Mouse (Mus musculus) c-Kit-negative CD71-positive TER-119-positive erythroid progenitor cells, embryonic 14.5 days (primary cell): ENCODE measurements around the gene Vps13a.
"Not testable (repeated sequence)": the region's sequence is repeated elsewhere in the genome, so short reads cannot be mapped to it uniquely, and the experiment has no call there.

Experiments
- DNase-seq: peaks from one replicate; pipeline ENCODE4 v3.0.0-alpha.2; 2013; ENCODE audit warnings: low read depth, low spot score

Vps13a gene

GRCm38 (mm10) chr19:16767407-16767806 lies 13.3 kb downstream of the Vps13a start:
- no peak for DNase-seq

GRCm38 (mm10) chr19:16757439-16757838 lies 23.3 kb downstream of the Vps13a start:
- not testable (repeated sequence) for DNase-seq

DNA sequence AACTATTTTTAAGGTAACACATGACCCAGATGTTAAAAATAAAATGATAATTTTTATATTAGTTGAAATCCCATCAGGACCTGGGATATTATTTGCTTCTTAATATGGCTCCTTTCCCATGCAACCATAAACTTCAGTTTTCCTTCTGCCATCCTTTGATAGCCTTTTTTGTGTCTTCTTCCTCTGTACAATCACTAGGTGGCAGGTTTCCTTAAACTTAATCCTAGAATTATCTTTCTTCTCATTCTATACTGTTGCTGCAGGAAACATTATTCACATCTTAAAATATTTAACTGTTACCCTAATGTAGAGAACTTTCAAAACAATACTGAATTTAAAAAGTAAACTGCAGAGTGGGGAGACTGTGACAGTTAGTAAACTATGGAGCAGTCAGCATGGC lies 24.9 kb downstream of the Vps13a start:
- no peak for DNase-seq

- no peak for DNase-seq
Observed at GRCm38 (mm10) chr19:16755226-16755625, 25.5 kb downstream of the Vps13a start.

DNA sequence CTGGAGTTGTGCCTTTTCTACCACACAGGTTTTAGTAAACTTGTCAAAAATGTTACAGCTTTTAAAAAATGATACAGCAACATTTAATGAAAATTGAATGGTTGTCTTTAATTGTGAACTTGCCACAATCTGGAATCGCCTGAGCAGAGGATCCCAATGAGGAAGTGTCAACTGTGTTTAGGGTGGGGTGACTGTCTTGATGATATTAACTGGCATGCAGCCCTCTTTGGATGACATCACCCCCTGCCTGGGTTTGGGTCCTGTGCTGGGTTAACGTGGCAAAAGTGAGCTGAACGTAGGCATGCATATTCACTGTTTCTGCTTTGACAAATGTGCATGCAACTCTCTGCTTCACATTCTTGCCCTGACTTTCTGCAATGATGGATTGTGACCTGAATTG lies 27.6 kb downstream of the Vps13a start:
- no peak for DNase-seq

GRCm38 (mm10) chr19:16736854-16737253 lies 43.9 kb downstream of the Vps13a start:
- no peak for DNase-seq

- no peak for DNase-seq
Observed at GRCm38 (mm10) chr19:16728729-16729128, 52.0 kb downstream of the Vps13a start.

GRCm38 (mm10) chr19:16715249-16715648 lies 65.5 kb downstream of the Vps13a start:
- no peak for DNase-seq

- no peak for DNase-seq
Observed at GRCm38 (mm10) chr19:16701790-16702189, 78.9 kb downstream of the Vps13a start.

DNA sequence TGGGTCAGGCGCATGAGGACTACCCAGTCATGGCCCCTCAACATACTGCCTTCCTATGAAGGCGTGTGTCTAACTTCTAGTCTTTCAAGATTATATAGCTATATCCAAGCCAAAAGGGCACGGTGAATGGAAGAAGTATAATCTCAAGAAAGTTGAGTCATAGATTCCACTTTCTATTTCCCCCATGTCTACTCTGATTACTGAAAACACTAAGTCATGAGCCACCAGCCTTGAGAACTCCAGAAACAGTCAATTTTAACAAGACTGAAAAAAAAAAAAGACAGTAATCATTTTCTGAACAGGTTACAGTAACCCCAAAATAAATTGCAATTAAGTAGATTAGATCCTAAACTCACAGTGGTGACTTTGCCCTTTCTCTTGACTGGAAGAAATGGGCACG lies 95.8 kb downstream of the Vps13a start:
- DNase-seq = no peak

- DNase-seq = no peak
Observed at GRCm38 (mm10) chr19:16684210-16684609, 96.5 kb downstream of the Vps13a start.

DNA sequence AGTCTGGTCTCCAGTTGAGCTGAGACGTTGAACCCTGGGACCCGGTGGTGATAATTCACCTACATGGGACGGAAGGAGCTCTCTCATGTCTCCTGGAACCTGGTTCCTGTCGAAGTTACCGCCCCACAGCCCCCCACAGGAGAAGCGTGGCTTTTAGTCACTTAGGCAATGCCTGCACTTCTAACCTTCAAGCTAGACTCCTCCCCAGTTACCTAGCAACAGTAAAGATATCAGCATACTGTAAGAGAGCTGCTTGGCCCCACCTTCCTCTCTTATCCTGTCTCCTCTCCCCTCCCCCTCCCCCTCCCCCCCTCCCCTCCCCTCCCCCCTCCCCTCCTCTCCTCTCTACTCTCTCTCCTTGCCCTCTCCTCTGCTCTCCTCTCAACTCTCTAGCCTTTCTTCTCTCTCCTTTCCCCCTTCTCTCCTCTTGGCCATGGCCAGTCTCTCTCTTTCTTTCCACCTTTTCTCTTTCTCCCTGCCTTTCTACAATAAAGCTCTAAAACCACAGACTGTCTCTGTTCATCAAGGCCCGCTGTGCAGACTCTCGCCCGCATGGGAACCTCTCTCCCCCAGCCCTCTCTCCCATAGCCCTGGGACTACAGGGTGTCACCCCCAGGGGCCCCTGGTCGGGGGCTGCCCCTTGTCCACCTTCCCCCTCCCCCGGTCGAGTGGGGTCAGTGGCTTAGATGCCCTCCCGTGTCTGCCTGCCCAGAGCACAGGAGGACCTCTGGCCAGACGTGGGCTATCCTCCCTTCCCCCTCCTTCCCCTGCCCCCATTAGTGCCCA lies 154.9 kb downstream of the Vps13a start:
- DNase-seq = peak; percentile 19

DNA sequence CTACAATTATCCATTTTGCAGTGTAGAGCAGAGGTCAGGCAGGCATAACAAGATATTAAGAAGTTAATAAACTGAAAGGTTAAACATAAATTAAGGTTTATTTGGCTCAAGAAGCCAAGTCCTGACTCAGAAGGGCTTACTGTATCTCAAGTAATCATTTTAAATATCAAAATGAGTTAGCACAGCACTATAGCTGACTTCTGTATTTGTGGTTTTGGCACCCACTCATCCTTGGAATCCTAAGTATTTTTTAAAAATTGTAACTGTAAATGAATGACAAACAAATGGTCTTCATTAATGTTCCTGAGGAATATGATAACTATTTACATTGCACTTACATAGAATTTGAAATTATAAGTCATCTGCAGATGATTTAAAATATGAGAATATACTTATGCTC lies 155.7 kb downstream of the Vps13a start:
- no peak for DNase-seq

GRCm38 (mm10) chr19:16623154-16623553 lies 157.6 kb downstream of the Vps13a start:
- DNase-seq = no peak

DNA sequence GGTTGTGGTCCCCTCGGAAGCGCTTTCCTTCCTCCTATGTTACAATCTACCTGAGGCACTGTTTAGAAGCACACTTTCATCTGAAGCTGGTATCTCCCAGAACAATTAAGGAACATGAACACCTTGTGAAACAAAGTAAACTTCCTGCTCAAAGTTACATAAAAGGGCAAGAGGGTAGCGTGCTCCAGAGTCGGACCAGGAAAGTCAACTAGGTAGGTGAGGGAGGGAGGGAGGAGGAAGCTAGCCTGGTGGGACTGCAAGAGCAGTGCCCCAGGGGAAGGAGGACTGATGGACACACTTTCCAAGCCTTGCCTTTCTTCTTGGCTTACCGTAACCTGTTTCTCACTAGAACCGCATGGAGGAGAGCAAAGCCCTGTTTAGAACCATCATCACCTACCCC lies 173.1 kb downstream of the Vps13a start:
- DNase-seq = no peak

DNA sequence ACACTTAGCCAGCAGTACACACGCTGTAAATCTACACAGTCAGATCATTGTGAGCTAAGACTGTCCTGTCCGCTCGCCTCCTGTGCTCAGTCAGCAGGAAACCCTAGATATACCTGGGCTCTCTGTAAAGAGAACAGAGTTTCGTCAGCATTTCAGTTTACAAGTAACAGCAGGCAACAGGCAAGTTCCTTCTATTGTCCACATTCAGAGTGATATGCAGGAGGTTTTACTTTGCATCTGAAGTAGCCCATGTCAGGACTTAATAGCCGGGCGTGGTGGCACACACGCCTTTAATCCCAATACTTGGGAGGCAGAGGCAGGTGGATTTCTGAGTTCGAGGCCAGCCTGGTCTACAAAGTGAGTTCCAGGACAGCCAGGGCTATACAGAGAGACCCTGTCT lies 178.7 kb downstream of the Vps13a start:
- DNase-seq = no peak

GRCm38 (mm10) chr19:16599298-16599970 lies 181.3 kb downstream of the Vps13a start:
- peak; percentile 43 for DNase-seq

- DNase-seq = no peak
Observed at GRCm38 (mm10) chr19:16598653-16599297, 182.0 kb downstream of the Vps13a start.

GRCm38 (mm10) chr19:16597216-16597615 lies 183.5 kb downstream of the Vps13a start:
- DNase-seq = no peak

GRCm38 (mm10) chr19:16593975-16594317 lies 186.8 kb downstream of the Vps13a start:
- no peak for DNase-seq

DNA sequence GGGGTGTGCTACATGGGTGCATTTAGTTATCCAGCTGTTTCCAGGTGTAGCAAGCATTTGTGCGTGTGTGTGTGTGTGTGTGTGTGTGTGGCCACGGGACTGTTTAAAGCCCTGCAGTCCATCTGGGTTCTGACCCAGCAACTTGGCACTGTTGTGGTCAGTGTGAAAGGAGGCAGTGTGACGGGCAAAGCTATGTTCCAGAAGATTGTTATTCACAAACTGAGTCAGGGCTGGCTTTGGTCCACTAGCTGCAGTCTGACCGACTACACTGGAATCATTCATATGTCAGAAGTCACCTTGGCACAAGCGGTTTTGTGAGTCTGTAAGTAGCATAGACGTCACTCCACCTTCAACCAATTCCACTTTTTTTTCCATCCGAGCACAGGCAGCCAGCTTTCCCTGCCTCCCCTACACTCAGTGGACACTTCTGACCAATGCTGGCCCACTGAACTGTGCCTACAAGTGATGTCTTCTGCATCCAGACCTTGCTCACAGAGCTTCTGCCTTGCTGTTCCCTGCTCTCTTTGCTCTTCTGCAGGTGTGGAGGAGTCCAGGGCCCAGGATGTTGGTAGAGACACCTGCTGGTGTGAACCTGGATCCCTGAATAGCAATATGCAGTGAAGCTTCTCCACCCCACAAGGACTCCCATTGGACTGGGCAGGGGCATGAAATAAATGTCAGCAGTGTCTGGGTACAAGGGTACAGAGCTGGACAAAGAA lies 187.3 kb downstream of the Vps13a start:
- DNase-seq = no peak

DNA sequence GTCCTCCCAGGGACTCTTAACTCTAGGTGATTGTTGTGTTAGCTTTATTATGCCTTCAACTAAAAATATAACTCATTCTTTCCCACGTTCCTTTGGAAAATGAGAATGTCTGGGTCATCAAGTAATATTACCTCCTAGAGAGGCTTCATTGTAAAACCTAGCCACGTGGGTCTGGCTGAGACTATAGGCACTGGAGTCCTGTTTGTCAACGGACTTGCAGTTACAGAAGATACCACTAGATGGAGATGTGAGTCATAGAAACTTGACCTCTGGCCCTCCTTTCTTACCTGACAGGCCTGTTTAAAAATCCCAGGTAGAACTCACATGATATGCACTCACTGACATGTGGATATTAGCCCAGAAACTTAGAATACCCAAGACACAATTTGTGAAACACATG lies 195.4 kb downstream of the Vps13a start:
- peak; percentile 20 for DNase-seq
